Mouse (Mus musculus) liver, adult (tissue): ENCODE measurements at regions not wholly inside any gene's neighbourhood (a gene's known extent, or its start where the extent isn't known, plus 50 kb on each side); places are given as distances from the start of the nearest gene placed in this dataset.

Experiments
- GATA4 ChIP-seq: IDR thresholded peaks from 2 replicates; pipeline ENCODE4 v1.6.1; 2014; ENCODE audit warnings: mild to moderate bottlenecking, low read length; ENCODE audit not compliant: insufficient replicate concordance

GRCm38 (mm10) chr5:133189798-133190571 is 646.8 kb upstream of the Auts2 start:
- TF ChIP-seq GATA4 = no peak

GRCm38 (mm10) chr5:133175636-133176035 is 632.5 kb upstream of the Auts2 start:
- no peak for TF ChIP-seq GATA4

GRCm38 (mm10) chr5:133173155-133173723 is 630.1 kb upstream of the Auts2 start:
- no peak for TF ChIP-seq GATA4

GRCm38 (mm10) chr5:133172686-133173085 is 629.5 kb upstream of the Auts2 start:
- TF ChIP-seq GATA4 = no peak

- no peak for TF ChIP-seq GATA4
Observed at GRCm38 (mm10) chr5:133171266-133171665, 628.1 kb upstream of the Auts2 start.

- TF ChIP-seq GATA4 = no peak
Observed at GRCm38 (mm10) chr5:133167576-133167975, 624.4 kb upstream of the Auts2 start.

- no peak for TF ChIP-seq GATA4
Observed at GRCm38 (mm10) chr5:133167001-133167461, 623.9 kb upstream of the Auts2 start.

GRCm38 (mm10) chr5:133156115-133156857 is 613.1 kb upstream of the Auts2 start:
- TF ChIP-seq GATA4 = no peak

GRCm38 (mm10) chr5:133145996-133146395 is 602.9 kb upstream of the Auts2 start:
- no peak for TF ChIP-seq GATA4

GRCm38 (mm10) chr5:133143679-133144078 is 600.5 kb upstream of the Auts2 start:
- no peak for TF ChIP-seq GATA4

- TF ChIP-seq GATA4 = no peak
Observed at GRCm38 (mm10) chr5:133142401-133143115, 599.4 kb upstream of the Auts2 start.

GRCm38 (mm10) chr5:133131042-133131441 is 587.9 kb upstream of the Auts2 start:
- no peak for TF ChIP-seq GATA4

GRCm38 (mm10) chr5:133130316-133130715 is 587.2 kb upstream of the Auts2 start:
- TF ChIP-seq GATA4 = no peak

GRCm38 (mm10) chr5:133124223-133124622 is 581.1 kb upstream of the Auts2 start:
- TF ChIP-seq GATA4 = no peak

- no peak for TF ChIP-seq GATA4
Observed at GRCm38 (mm10) chr5:133113946-133114345, 570.8 kb upstream of the Auts2 start.
